Mouse (Mus musculus) kidney, embryonic 14.5 days (tissue): ENCODE measurements around the gene Gm6890. TPM values are rescaled to one million over a fixed set of nuclear protein-coding genes. Genes with fewer than 3 reads are reported as not detected.
"Not testable (repeated sequence)": the region's sequence is repeated elsewhere in the genome, so short reads cannot be mapped to it uniquely, and the experiment has no call there.

Experiments used
- ATAC-seq: fragments of 200-750 bp; cut with Nextera tagmentation; 2 replicates; pipeline ENCODE4 v1.8.0; 2017; ENCODE audit warnings: moderate number of reproducible peaks, mild to moderate bottlenecking, moderate TSS enrichment, moderate library complexity; ENCODE audit not compliant: low FRiP score, low TSS enrichment
- H3K27ac ChIP-seq: fragments of 300-500 bp; sonication (generic); 2 replicates; pipeline ENCODE4 v1.5.1; 2014; ENCODE audit warnings: low read depth, mild to moderate bottlenecking, low read length, moderate library complexity, mixed read lengths
- H3K27me3 ChIP-seq: fragments of 300-500 bp; sonication (generic); 2 replicates; pipeline ENCODE4 v1.6.1; 2014; ENCODE audit warnings: mild to moderate bottlenecking, low read length; ENCODE audit not compliant: control insufficient read depth, insufficient read depth
- H3K36me3 ChIP-seq: fragments of 300-500 bp; sonication (generic); 2 replicates; pipeline ENCODE4 v1.6.1; 2014; ENCODE audit warnings: low read length, mixed read lengths; ENCODE audit not compliant: control insufficient read depth, insufficient read depth
- H3K4me1 ChIP-seq: fragments of 300-500 bp; sonication (generic); 2 replicates; pipeline ENCODE4 v1.6.1; 2014; ENCODE audit warnings: low read length, mixed read lengths; ENCODE audit not compliant: control insufficient read depth, insufficient read depth
- H3K4me2 ChIP-seq: fragments of 300-500 bp; sonication (generic); replicated peaks from 2 replicates; pipeline ENCODE4 v1.6.1; 2014; ENCODE audit warnings: low read depth, mild to moderate bottlenecking, low read length
- H3K4me3 ChIP-seq: fragments of 300-500 bp; sonication (generic); 2 replicates; pipeline ENCODE4 v1.5.1; 2014; ENCODE audit warnings: mild to moderate bottlenecking, low read length
- H3K9ac ChIP-seq: fragments of 300-500 bp; sonication (generic); 2 replicates; pipeline ENCODE4 v1.6.1; 2014; ENCODE audit warnings: low read depth, mild to moderate bottlenecking, low read length, moderate library complexity
- H3K9me3 ChIP-seq: fragments of 300-500 bp; sonication (generic); 2 replicates; pipeline ENCODE4 v1.6.1; 2016; ENCODE audit warnings: low read length; ENCODE audit not compliant: control insufficient read depth
- WGBS: fragments of 180-500 bp; shearing (Covaris S2); extraction: QIAGEN DNeasy Blood & Tissue Kit; methylation state at CpG from one replicate; pipeline ENCODE4 v1.1.7; 2014; 5-methylcytosine and 5-hydroxymethylcytosine counted together
- polyA plus RNA-seq: library from polyadenylated mRNA; unstranded; fragments of >200 nt; fragmentation: Nextera tagmentation; extraction: Ambion mirVana; gene quantifications from 2 replicates; pipeline ENCODE4 v1.2.1, GENCODE M21; 2014

The Gm6890 gene
- not detected in 2 replicates for polyA plus RNA-seq

DNA sequence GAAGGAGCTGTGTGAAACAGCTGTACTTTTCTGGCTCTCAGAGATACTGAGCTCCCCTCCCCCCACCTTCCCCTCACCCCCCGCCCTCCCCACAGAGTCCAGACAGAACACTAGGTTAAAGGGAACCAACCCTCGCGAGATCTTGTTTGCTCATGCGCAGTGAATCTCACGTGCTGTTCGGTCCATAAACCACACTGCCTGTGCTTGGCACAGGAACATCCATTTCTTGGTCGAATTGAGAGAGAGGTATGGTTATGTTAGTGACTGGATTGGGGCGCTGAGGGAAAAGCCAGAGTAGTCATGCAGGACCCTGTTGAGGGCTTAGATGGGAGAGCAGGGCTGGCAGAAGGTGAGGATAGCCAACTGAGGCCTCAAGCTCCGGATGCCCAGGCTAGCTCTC, at the start of gene Gm6890:
Gene Gm6890, plus strand, starts transcription at position 301 of the 400 bp plus-strand sequence.
- not testable (repeated sequence) for H3K4me2 ChIP-seq, H3K27ac ChIP-seq, ATAC-seq, H3K27me3 ChIP-seq, H3K36me3 ChIP-seq, H3K4me1 ChIP-seq, H3K9me3 ChIP-seq, H3K4me3 ChIP-seq, H3K9ac ChIP-seq
- WGBS = 69% methylated on average over 9 of the region's 9 CpGs

- not testable (repeated sequence) for H3K4me1 ChIP-seq, H3K27ac ChIP-seq, ATAC-seq, H3K9ac ChIP-seq, H3K27me3 ChIP-seq, H3K4me3 ChIP-seq, H3K9me3 ChIP-seq, H3K36me3 ChIP-seq, H3K4me2 ChIP-seq
- 92% methylated on average over 6 of the region's 10 CpGs for WGBS
These were observed 14.5 kb upstream of the Gm6890 start for GRCm38 (mm10) chrX:74726195-74726594.

GRCm38 (mm10) chrX:74770715-74771114, 30.0 kb downstream of the Gm6890 start:
- not testable (repeated sequence) for H3K9ac ChIP-seq, H3K4me2 ChIP-seq, H3K4me3 ChIP-seq, H3K27ac ChIP-seq, ATAC-seq, H3K27me3 ChIP-seq, H3K4me1 ChIP-seq, H3K36me3 ChIP-seq, H3K9me3 ChIP-seq
- WGBS = no CpG with 5 or more reads among the region's 1 CpGs

Other genes with a start within 250 kb of the Gm6890 start
- gene Olfr1326-ps1, start 166.0 kb upstream of the Gm6890 start, polyA plus RNA-seq = not detected in 2 replicates
- not detected in 2 replicates for gene Olfr1325, start 148.2 kb upstream of the Gm6890 start, polyA plus RNA-seq
- gene Gm5640, start 95.3 kb upstream of the Gm6890 start, polyA plus RNA-seq = not detected in 2 replicates
- gene Gm5936, start 96.3 kb downstream of the Gm6890 start, polyA plus RNA-seq = not detected in 2 replicates